Mouse (Mus musculus) CH12.LX (cell line): ENCODE measurements at regions not wholly inside any gene's neighbourhood (a gene's known extent, or its start where the extent isn't known, plus 50 kb on each side); places are given as distances from the start of the nearest gene placed in this dataset.

ENCODE experiments used
- DNase-seq: peaks from one replicate; pipeline ENCODE4 v3.0.0-alpha.2; 2013; ENCODE audit errors: extremely low read depth
- H3K27ac ChIP-seq: 2 replicates; pipeline ENCODE4 v1.5.1; 2012; ENCODE audit warnings: low read depth, mild to moderate bottlenecking, control low read depth, moderate library complexity; ENCODE audit not compliant: insufficient read depth
- H3K27me3 ChIP-seq: replicated peaks from 2 replicates; pipeline ENCODE3; 2012; ENCODE audit warnings: inconsistent platforms
- H3K36me3 ChIP-seq, 2 experiments: replicated peaks in 1 of 2; 2 replicates each; pipeline versions ENCODE3 to v1.6.1; 2012; ENCODE audit warnings: inconsistent platforms in 1 of 2, low read length in 1 of 2, mild to moderate bottlenecking in 1 of 2, mixed read lengths in 1 of 2, moderate library complexity in 1 of 2; ENCODE audit not compliant: control insufficient read depth in 1 of 2, insufficient read depth in 1 of 2
- H3K4me1 ChIP-seq, 2 experiments: 2 replicates each; pipeline ENCODE4 v1.6.1; 2012; ENCODE audit warnings: inconsistent platforms in 1 of 2, moderate library complexity in 1 of 2; ENCODE audit not compliant: insufficient read depth in 2 of 2, control insufficient read depth in 1 of 2
- H3K4me2 ChIP-seq: 2 replicates; pipeline ENCODE4 v1.6.1; 2012; ENCODE audit warnings: low read depth, mild to moderate bottlenecking, control low read depth; ENCODE audit not compliant: poor library complexity, insufficient read depth, severe bottlenecking
- H3K4me3 ChIP-seq, 3 experiments: fragments of 150-350 bp in 1 of 3; sonication (generic) in 1 of 3; replicated peaks in 1 of 3; 2 replicates each; pipeline versions ENCODE3 to v1.5.1; 2011 to 2012; ENCODE audit warnings: low read depth in 2 of 3, low read length in 2 of 3, mild to moderate bottlenecking in 2 of 3, moderate library complexity in 2 of 3, control low read depth in 1 of 3, improper control_type of control experiment in 1 of 3, inconsistent platforms in 1 of 3, mixed read lengths in 1 of 3; ENCODE audit not compliant: poor library complexity in 1 of 3
- H3K79me2 ChIP-seq: replicated peaks from 2 replicates; pipeline ENCODE4 v1.6.1; 2012; ENCODE audit warnings: mild to moderate bottlenecking, moderate library complexity; ENCODE audit not compliant: control insufficient read depth, poor library complexity, insufficient read depth, severe bottlenecking; ENCODE audit errors: extremely low read depth
- H3K9ac ChIP-seq: 2 replicates; pipeline ENCODE4 v1.6.1; 2012; ENCODE audit warnings: low read depth, mild to moderate bottlenecking, control low read depth, moderate library complexity; ENCODE audit not compliant: insufficient read depth
- H3K9me3 ChIP-seq: replicated peaks from 2 replicates; pipeline ENCODE3; 2012; ENCODE audit warnings: low read length, inconsistent platforms, mixed read lengths
- BHLHE40 ChIP-seq: IDR thresholded peaks from 2 replicates; pipeline ENCODE4 v1.6.1; 2011; ENCODE audit warnings: mild to moderate bottlenecking, low read depth, low read length, improper control_type of control experiment
- CHD1 ChIP-seq: IDR thresholded peaks from 2 replicates; pipeline ENCODE4 v1.6.1; 2012; ENCODE audit warnings: low read depth, low read length, improper control_type of control experiment, inconsistent platforms
- CHD2 ChIP-seq: IDR thresholded peaks from 2 replicates; pipeline ENCODE4 v1.6.1; 2011; ENCODE audit warnings: low read length, improper control_type of control experiment
- CTCF ChIP-seq, 2 experiments: IDR thresholded peaks in 1 of 2; conservative IDR thresholded peaks in 1 of 2; 2 replicates each; pipeline ENCODE4 v1.5.1; 2011 to 2012; ENCODE audit warnings: low read depth in 2 of 2, low read length in 2 of 2, improper control_type of control experiment in 1 of 2, inconsistent platforms in 1 of 2, mild to moderate bottlenecking in 1 of 2, moderate library complexity in 1 of 2
- ELF1 ChIP-seq: IDR thresholded peaks from 2 replicates; pipeline ENCODE4 v1.6.1; 2014; ENCODE audit warnings: low read depth, mild to moderate bottlenecking, inconsistent platforms, low read length, improper control_type of control experiment
- ETS1 ChIP-seq: conservative IDR thresholded peaks from 2 replicates; pipeline ENCODE4 v1.6.1; 2012; ENCODE audit warnings: low read depth, mild to moderate bottlenecking, inconsistent platforms, low read length, improper control_type of control experiment, moderate library complexity
- GABPA ChIP-seq: IDR thresholded peaks from 2 replicates; pipeline ENCODE4 v1.6.1; 2012; ENCODE audit warnings: low read depth, low read length, improper control_type of control experiment, inconsistent platforms; ENCODE audit not compliant: insufficient replicate concordance
- HCFC1 ChIP-seq: IDR thresholded peaks from 2 replicates; pipeline ENCODE4 v1.6.1; 2012; ENCODE audit warnings: low read depth, mild to moderate bottlenecking, inconsistent platforms, low read length, improper control_type of control experiment
- IRF4 ChIP-seq: IDR thresholded peaks from 2 replicates; pipeline ENCODE4 v1.6.1; 2014; ENCODE audit warnings: low read depth, mild to moderate bottlenecking, inconsistent platforms, low read length, improper control_type of control experiment
- JUN ChIP-seq: IDR thresholded peaks from 2 replicates; pipeline ENCODE4 v1.6.1; 2011; ENCODE audit warnings: low read depth, mild to moderate bottlenecking, low read length, improper control_type of control experiment, moderate library complexity; ENCODE audit not compliant: insufficient read depth
- JUND ChIP-seq: conservative IDR thresholded peaks from 2 replicates; pipeline ENCODE4 v1.6.1; 2011; ENCODE audit warnings: low read depth, low read length, improper control_type of control experiment
- MAX ChIP-seq: IDR thresholded peaks from 2 replicates; pipeline ENCODE4 v1.6.1; 2011; ENCODE audit warnings: low read length, improper control_type of control experiment
- MEF2A ChIP-seq: IDR thresholded peaks from 2 replicates; pipeline ENCODE4 v1.6.1; 2014; ENCODE audit warnings: low read depth, mild to moderate bottlenecking, inconsistent platforms, low read length, improper control_type of control experiment, borderline replicate concordance
- MXI1 ChIP-seq: IDR thresholded peaks from 2 replicates; pipeline ENCODE4 v1.6.1; 2011; ENCODE audit warnings: mild to moderate bottlenecking, low read depth, low read length, improper control_type of control experiment
- MYC ChIP-seq: IDR thresholded peaks from 2 replicates; pipeline ENCODE4 v1.6.1; 2011; ENCODE audit warnings: low read depth, mild to moderate bottlenecking, improper control_type of control experiment, low read length
- NELFE ChIP-seq: IDR thresholded peaks from 2 replicates; pipeline ENCODE4 v1.6.1; 2011; ENCODE audit warnings: low read depth, low read length, improper control_type of control experiment
- NRF1 ChIP-seq: IDR thresholded peaks from 2 replicates; pipeline ENCODE4 v1.6.1; 2014; ENCODE audit warnings: low read depth, mild to moderate bottlenecking, inconsistent platforms, low read length, improper control_type of control experiment, moderate library complexity
- PAX5 ChIP-seq: IDR thresholded peaks from 2 replicates; pipeline ENCODE4 v1.6.1; 2012; ENCODE audit warnings: low read length, inconsistent platforms, mixed read lengths
- POLR2A ChIP-seq: IDR thresholded peaks from 2 replicates; pipeline ENCODE4 v1.6.1; 2011; ENCODE audit warnings: low read depth, mild to moderate bottlenecking, improper control_type of control experiment, low read length
- SIN3A ChIP-seq: IDR thresholded peaks from 2 replicates; pipeline ENCODE4 v1.6.1; 2012; ENCODE audit warnings: low read length, improper control_type of control experiment, inconsistent platforms
- TBP ChIP-seq: conservative IDR thresholded peaks from 2 replicates; pipeline ENCODE4 v1.6.1; 2011; ENCODE audit warnings: low read depth, low read length, improper control_type of control experiment
- UBTF ChIP-seq: IDR thresholded peaks from 2 replicates; pipeline ENCODE4 v1.6.1; 2012; ENCODE audit warnings: low read depth, mild to moderate bottlenecking, inconsistent platforms, low read length, improper control_type of control experiment, moderate library complexity
- USF1 ChIP-seq: IDR thresholded peaks from 2 replicates; pipeline ENCODE4 v1.6.1; 2014; ENCODE audit warnings: low read depth, mild to moderate bottlenecking, inconsistent platforms, low read length, improper control_type of control experiment
- USF2 ChIP-seq: conservative IDR thresholded peaks from 2 replicates; pipeline ENCODE4 v1.6.1; 2011; ENCODE audit warnings: low read depth, low read length, improper control_type of control experiment
- ZC3H11A ChIP-seq: IDR thresholded peaks from 2 replicates; pipeline ENCODE4 v1.6.1; 2012; ENCODE audit warnings: low read depth, mild to moderate bottlenecking, inconsistent platforms, low read length, improper control_type of control experiment
- ZKSCAN1 ChIP-seq: IDR thresholded peaks from 2 replicates; pipeline ENCODE4 v1.6.1; 2012; ENCODE audit warnings: low read depth, inconsistent platforms, low read length, improper control_type of control experiment, borderline replicate concordance
- ZMIZ1 ChIP-seq: IDR thresholded peaks from 2 replicates; pipeline ENCODE4 v1.6.1; 2012; ENCODE audit warnings: low read depth, mild to moderate bottlenecking, inconsistent platforms, low read length, improper control_type of control experiment
- ZNF384 ChIP-seq: IDR thresholded peaks from 2 replicates; pipeline ENCODE4 v1.6.1; 2012; ENCODE audit warnings: low read depth, low read length, improper control_type of control experiment, inconsistent platforms
- dilution Hi-C: fragments of 300-500 bp; cut with MboI; formaldehyde crosslinking; loops from 2 replicates; pipeline ENCODE4 v1.14.3; 2020; ENCODE audit warnings: low sequenced_read_pairs; ENCODE audit not compliant: extremely low pct_unique_long_range_greater_than_20kb, extremely low pct_ligation_motif_present
- in situ Hi-C: fragments of 300-500 bp; cut with MboI; formaldehyde crosslinking; loops from 3 replicates; pipeline ENCODE4 v1.14.3; 2019; ENCODE audit warnings: low sequenced_read_pairs, low pct_ligation_motif_present, low pct_unique_long_range_greater_than_20kb, mixed read lengths

DNA sequence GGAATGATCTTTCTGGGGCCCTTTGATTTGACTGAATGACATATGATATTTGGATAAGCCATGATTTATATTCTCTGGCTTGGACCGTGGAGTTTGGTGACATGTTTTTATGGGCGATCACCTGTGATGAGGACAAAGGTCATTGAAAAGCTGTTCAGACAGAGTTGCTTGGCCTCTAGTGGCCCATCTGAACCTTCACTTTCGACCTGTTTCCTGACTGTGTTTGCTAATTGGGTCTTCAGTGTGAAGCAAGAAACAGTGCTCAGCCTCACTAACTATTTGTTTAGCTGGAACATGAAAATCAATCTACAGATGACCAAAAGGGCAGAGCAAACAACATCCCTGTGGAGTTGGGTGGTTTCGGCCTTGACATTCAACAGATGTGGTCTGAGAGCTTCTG is 357.8 kb downstream of the Stim2 start:
- TF ChIP-seq BHLHE40 (no peak), JUN (no peak), PAX5 (no peak), ELF1 (no peak), CTCF (conservative IDR thresholded peaks at IDR 0.05 in 1 of 2, IDR thresholded peaks at IDR 0.05 in 1 of 2; ENCODE audit: low read depth in 2 of 2, low read length in 2 of 2) (no peak), NELFE (no peak), IRF4 (no peak), NRF1 (no peak), JUND (no peak), HCFC1 (no peak), GABPA (no peak), CHD1 (no peak), ZKSCAN1 (no peak), UBTF (no peak), ZMIZ1 (no peak)
- Histone ChIP-seq H3K79me2 (no peaks in the 10 kb centered on the region), H3K27ac (no peak overlapping the region), H3K27me3 (no peaks in the 10 kb centered on the region), H3K4me3 (no peak overlapping the region), H3K9ac (no peak overlapping the region), H3K36me3 (no peaks in the 10 kb centered on the region), H3K4me2 (no peak overlapping the region), H3K9me3 (no peaks in the 10 kb centered on the region), H3K4me1 (no peaks in the 10 kb centered on the region)
- dilution Hi-C loops (no loop called here), in situ Hi-C loops (no loop called here)
- no peak for DNase-seq

DNA sequence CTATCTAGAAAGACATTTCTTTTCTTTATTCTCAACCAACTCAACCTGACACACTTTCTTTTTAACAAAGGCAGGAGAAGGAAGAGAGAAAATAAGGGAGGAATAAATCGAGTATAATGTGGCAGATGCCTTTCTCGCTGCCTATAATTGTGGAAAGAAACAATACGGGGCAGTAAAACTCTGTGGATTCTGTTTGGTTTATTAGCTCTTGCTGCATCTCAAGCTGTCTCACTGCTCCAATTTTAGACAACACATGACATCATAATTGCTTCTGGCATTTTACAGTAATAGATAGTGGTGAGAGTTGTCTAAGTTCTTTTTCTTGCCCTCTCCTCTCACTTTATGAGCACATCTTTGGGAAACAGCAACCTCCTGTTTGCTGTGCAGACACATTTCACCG is 359.2 kb downstream of the Stim2 start:
- dilution Hi-C loops (no loop called here), in situ Hi-C loops (no loop called here)
- Histone ChIP-seq H3K4me1 (no peaks in the 10 kb centered on the region), H3K36me3 (no peaks in the 10 kb centered on the region)
- TF ChIP-seq TBP = no peak
- TF ChIP-seq USF2 = no peak
- no peak for TF ChIP-seq BHLHE40
- no peak for TF ChIP-seq PAX5
- TF ChIP-seq HCFC1 = no peak
- TF ChIP-seq SIN3A = no peak
- no peak for TF ChIP-seq USF1
- no peak for TF ChIP-seq CHD2
- no peak for TF ChIP-seq MEF2A
- TF ChIP-seq MYC = no peak
- no peak for TF ChIP-seq ETS1
- no peak for TF ChIP-seq ZNF384
- TF ChIP-seq ZC3H11A = no peak
- TF ChIP-seq POLR2A = no peak
- no peak for TF ChIP-seq MXI1
- no peak for TF ChIP-seq MAX
- TF ChIP-seq CHD1 = no peak
- TF ChIP-seq, all 38 proteins: peak for 0
- Histone ChIP-seq H3K79me2 (no peaks in the 10 kb centered on the region), H3K4me2 (no peak overlapping the region), H3K9ac (no peak overlapping the region), H3K4me3 (no peak overlapping the region), H3K27me3 (no peaks in the 10 kb centered on the region), H3K27ac (no peak overlapping the region), H3K9me3 (no peaks in the 10 kb centered on the region)
- no peak for DNase-seq
